Mouse (Mus musculus) liver, adult 2 months (tissue): ENCODE measurements around the gene Nptn. TPM values are rescaled to one million over a fixed set of nuclear protein-coding genes. Genes with fewer than 3 reads are reported as not detected.
A peak's percentile ranks its signal among the peaks of the same experiment; 100 is the strongest.

Experiments
- DNase-seq: peaks from one replicate; pipeline ENCODE4 v3.0.0-alpha.2; 2011; ENCODE audit warnings: low read depth, low spot score; ENCODE audit errors: extremely low read depth
- H3K27ac ChIP-seq: fragments of 200-500 bp; replicated peaks from 2 replicates; pipeline ENCODE4 v1.5.1; 2012; ENCODE audit warnings: low read depth, mild to moderate bottlenecking, control low read depth, inconsistent platforms, low read length; ENCODE audit not compliant: insufficient read depth
- H3K27me3 ChIP-seq: fragments of 200-500 bp; 2 replicates; pipeline ENCODE4 v1.6.1; 2012; ENCODE audit warnings: mild to moderate bottlenecking, moderate library complexity, low read length, inconsistent platforms; ENCODE audit not compliant: control insufficient read depth, insufficient read depth
- H3K36me3 ChIP-seq: fragments of 200-500 bp; 2 replicates; pipeline ENCODE4 v1.6.1; 2012; ENCODE audit warnings: low read length, inconsistent platforms; ENCODE audit not compliant: control insufficient read depth, insufficient read depth
- H3K4me1 ChIP-seq: fragments of 200-500 bp; 2 replicates; pipeline ENCODE4 v1.6.1; 2011; ENCODE audit warnings: low read length; ENCODE audit not compliant: control insufficient read depth, insufficient read depth
- H3K4me3 ChIP-seq: fragments of 200-500 bp; 2 replicates; pipeline ENCODE4 v1.5.1; 2011; ENCODE audit warnings: low read depth, mild to moderate bottlenecking, control low read depth, low read length, moderate library complexity; ENCODE audit not compliant: insufficient read depth
- H3K79me2 ChIP-seq: fragments of 200-500 bp; 2 replicates; pipeline ENCODE4 v1.6.1; 2012; ENCODE audit warnings: inconsistent platforms, mild to moderate bottlenecking, low read length, moderate library complexity; ENCODE audit not compliant: control insufficient read depth, insufficient read depth
- H3K9ac ChIP-seq: fragments of 200-500 bp; 2 replicates; pipeline ENCODE4 v1.6.1; 2012; ENCODE audit warnings: low read depth, mild to moderate bottlenecking, control low read depth, inconsistent platforms, low read length
- CTCF ChIP-seq: fragments of 200-500 bp; IDR thresholded peaks from 2 replicates; pipeline ENCODE4 v1.5.1; 2011; ENCODE audit warnings: low read depth, low read length, control low read depth
- POLR2A ChIP-seq: fragments of 200-500 bp; IDR thresholded peaks from 2 replicates; pipeline ENCODE4 v1.6.1; 2011; ENCODE audit warnings: low read length, control low read depth; ENCODE audit not compliant: insufficient read depth; ENCODE audit errors: extremely low read depth
- WGBS: fragments of 180-500 bp; shearing (Covaris S2); methylation state at CpG from one replicate; pipeline ENCODE4 v1.1.7; 2018; 5-methylcytosine and 5-hydroxymethylcytosine counted together
- polyA plus RNA-seq: library from polyadenylated mRNA; depleted of rRNA; stranded (reverse); fragments of >200 nt; gene quantifications from 2 replicates; pipeline ENCODE4 v1.2.3, GENCODE M21; 2012
- total RNA-seq: library from RNA; depleted of rRNA; stranded (reverse); fragments of >200 nt; gene quantifications from 2 replicates; pipeline ENCODE4 v1.2.3, GENCODE M21; 2014

The Nptn gene
- total and polyA plus RNA-seq, 2 experiments, result 65.2 to 115 TPM

- TF ChIP-seq POLR2A, result no peak
- no peak for TF ChIP-seq CTCF
- DNase-seq, result no peak
- Histone ChIP-seq H3K79me2 (no peaks in the 10 kb centered on the region), H3K4me1 (no peaks in the 10 kb centered on the region), H3K36me3 (peaks cover 12% of the 10 kb centered on the region), H3K27me3 (no peaks in the 10 kb centered on the region), H3K9ac (no peak overlapping the region), H3K4me3 (no peak overlapping the region), H3K27ac (no peak overlapping the region)
- 96% methylated on average over 3 of the region's 3 CpGs for WGBS
These were observed 78.6 kb downstream of the Nptn start for GRCm38 (mm10) chr9:58660673-58661072.

- Histone ChIP-seq H3K36me3 (peaks cover 12% of the 10 kb centered on the region), H3K4me3 (no peak overlapping the region), H3K27ac (no peak overlapping the region), H3K79me2 (no peaks in the 10 kb centered on the region), H3K27me3 (no peaks in the 10 kb centered on the region), H3K9ac (no peak overlapping the region), H3K4me1 (no peaks in the 10 kb centered on the region)
- no peak for DNase-seq
- 93% methylated on average over 4 of the region's 4 CpGs for WGBS
- peak; percentile 27; the same call in 1 of the 2 replicates for TF ChIP-seq CTCF
- no peak for TF ChIP-seq POLR2A
These were observed 80.0 kb downstream of the Nptn start for GRCm38 (mm10) chr9:58662007-58662406.

GRCm38 (mm10) chr9:58662791-58663190 is 80.8 kb downstream of the Nptn start:
- no peak overlapping the region for H3K4me3 ChIP-seq
- peak; percentile 37 for DNase-seq
- no peaks in the 10 kb centered on the region for H3K27me3 ChIP-seq
- no peak for TF ChIP-seq CTCF
- no peak for TF ChIP-seq POLR2A
- H3K9ac ChIP-seq, result no peak overlapping the region
- WGBS, result 68% methylated on average over 3 of the region's 3 CpGs
- peaks cover 10% of the 10 kb centered on the region for H3K36me3 ChIP-seq
- H3K27ac ChIP-seq, result no peak overlapping the region
- H3K4me1 ChIP-seq, result no peaks in the 10 kb centered on the region
- H3K79me2 ChIP-seq, result no peaks in the 10 kb centered on the region

- Histone ChIP-seq H3K27me3 (no peaks in the 10 kb centered on the region), H3K27ac (no peak overlapping the region)
These were observed 83.5 kb downstream of the Nptn start for GRCm38 (mm10) chr9:58665492-58665891.

GRCm38 (mm10) chr9:58666191-58666590 is 84.2 kb downstream of the Nptn start:
- H3K4me1 ChIP-seq, result no peaks in the 10 kb centered on the region
- H3K36me3 ChIP-seq, result peaks cover 6% of the 10 kb centered on the region; the same call in 1 of the 2 replicates
- DNase-seq, result no peak
- H3K4me3 ChIP-seq, result no peak overlapping the region
- TF ChIP-seq CTCF (no peak), POLR2A (no peak)
- H3K27ac ChIP-seq, result no peak overlapping the region
- no peak overlapping the region for H3K9ac ChIP-seq
- 90% methylated on average over 9 of the region's 9 CpGs for WGBS
- H3K79me2 ChIP-seq, result no peaks in the 10 kb centered on the region
- no peaks in the 10 kb centered on the region for H3K27me3 ChIP-seq

More at GRCm38 (mm10) chr9:58665492-58665891, 83.5 kb downstream of the Nptn start:
- no peak for DNase-seq
- 91% methylated on average over 9 of the region's 9 CpGs for WGBS
- H3K9ac ChIP-seq, result no peak overlapping the region
- TF ChIP-seq POLR2A (no peak), CTCF (no peak)
- H3K4me3 ChIP-seq, result no peak overlapping the region
- no peaks in the 10 kb centered on the region for H3K79me2 ChIP-seq
- H3K36me3 ChIP-seq, result peaks cover 6% of the 10 kb centered on the region; the same call in 1 of the 2 replicates
- no peaks in the 10 kb centered on the region for H3K4me1 ChIP-seq

- no peak overlapping the region for H3K27ac ChIP-seq
- peaks cover 4% of the 10 kb centered on the region; the same call in 1 of the 2 replicates for H3K36me3 ChIP-seq
- no peaks in the 10 kb centered on the region for H3K4me1 ChIP-seq
- no peak overlapping the region for H3K4me3 ChIP-seq
- WGBS, result 54% methylated on average over 9 of the region's 9 CpGs
- no peaks in the 10 kb centered on the region for H3K79me2 ChIP-seq
- DNase-seq, result peak; percentile 15
- H3K27me3 ChIP-seq, result no peaks in the 10 kb centered on the region
- no peak overlapping the region for H3K9ac ChIP-seq
- TF ChIP-seq CTCF (no peak), POLR2A (no peak)
These were observed 85.2 kb downstream of the Nptn start for GRCm38 (mm10) chr9:58667244-58667643.
